Mouse (Mus musculus) small intestine, adult 2 months (tissue): Measurements from ENCODE around the gene Dnajc7. TPM values are rescaled to one million over a fixed set of nuclear protein-coding genes. Genes with fewer than 3 reads are reported as not detected.
A peak's percentile ranks its signal among the peaks of the same experiment; 100 is the strongest.

Source experiments
- H3K27ac ChIP-seq: fragments of 200-500 bp; 2 replicates; pipeline ENCODE4 v1.5.1; 2012; ENCODE audit warnings: low read depth, low read length, control low read depth, inconsistent platforms; ENCODE audit not compliant: insufficient read depth
- H3K27me3 ChIP-seq: fragments of 200-500 bp; 2 replicates; pipeline ENCODE4 v1.6.1; 2012; ENCODE audit warnings: mild to moderate bottlenecking, moderate library complexity, low read length, inconsistent platforms; ENCODE audit not compliant: control insufficient read depth, insufficient read depth
- H3K36me3 ChIP-seq: fragments of 200-500 bp; 2 replicates; pipeline ENCODE4 v1.6.1; 2012; ENCODE audit warnings: mild to moderate bottlenecking, low read length, control low read depth, inconsistent platforms; ENCODE audit not compliant: control insufficient read depth, insufficient read depth
- H3K4me1 ChIP-seq: fragments of 200-500 bp; 2 replicates; pipeline ENCODE4 v1.6.1; 2012; ENCODE audit warnings: low read length, inconsistent platforms, mixed read lengths; ENCODE audit not compliant: control insufficient read depth, insufficient read depth, insufficient read length
- H3K4me3 ChIP-seq: fragments of 200-500 bp; 2 replicates; pipeline ENCODE4 v1.5.1; 2012; ENCODE audit warnings: low read depth, mild to moderate bottlenecking, control low read depth, inconsistent platforms, low read length, moderate library complexity
- CTCF ChIP-seq: fragments of 200-500 bp; IDR thresholded peaks from 2 replicates; pipeline ENCODE4 v1.5.1; 2012; ENCODE audit warnings: low read depth, mild to moderate bottlenecking, control low read depth, inconsistent platforms, low read length, moderate library complexity, mixed read lengths; ENCODE audit not compliant: insufficient replicate concordance, insufficient read length; ENCODE audit errors: extremely low read depth
- POLR2A ChIP-seq: fragments of 200-500 bp; IDR thresholded peaks from 2 replicates; pipeline ENCODE4 v1.6.1; 2012; ENCODE audit warnings: low read depth, mild to moderate bottlenecking, control low read depth, inconsistent platforms, low read length, moderate library complexity
- WGBS: fragments of 180-500 bp; shearing (Covaris S2); methylation state at CpG from one replicate; pipeline ENCODE4 v1.1.7; 2018; 5-methylcytosine and 5-hydroxymethylcytosine counted together
- polyA plus RNA-seq: library from polyadenylated mRNA; depleted of rRNA; stranded (reverse); fragments of >200 nt; gene quantifications from 2 replicates; pipeline ENCODE4 v1.2.3, GENCODE M21; 2012

Dnajc7 gene
- polyA plus RNA-seq, 1 experiment: 24.8 TPM

- Histone ChIP-seq H3K27ac (no peak overlapping the region), H3K4me1 (peaks cover 7% of the 10 kb centered on the region; the same call in 1 of the 2 replicates), H3K4me3 (no peak overlapping the region), H3K36me3 (peaks cover 5% of the 10 kb centered on the region), H3K27me3 (no peaks in the 10 kb centered on the region)
- WGBS: 88% methylated on average over 5 of the region's 5 CpGs
- TF ChIP-seq CTCF: no peak
- TF ChIP-seq POLR2A: no peak
Measured at GRCm38 (mm10) chr11:100616332-100616731, 3.6 kb downstream of the Dnajc7 start.

DNA sequence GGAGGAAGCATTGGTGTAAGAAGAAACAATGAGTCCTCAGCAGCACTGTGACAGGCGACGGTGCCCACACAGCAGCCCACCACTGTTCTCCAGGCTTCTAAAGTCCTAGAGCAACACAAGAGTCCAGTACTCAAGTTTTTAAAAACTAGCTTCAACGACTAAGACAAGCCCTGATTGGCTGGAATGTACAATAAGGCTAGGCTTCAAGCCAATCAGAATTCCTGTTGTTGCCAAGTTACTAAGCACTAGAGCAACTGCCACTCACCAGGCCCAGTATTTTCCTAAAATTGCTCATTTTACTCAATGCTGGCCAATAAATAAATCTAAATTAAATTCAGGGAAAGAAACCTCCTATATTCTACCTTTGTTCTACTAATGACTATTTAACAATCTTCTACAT lies 6.7 kb downstream of the Dnajc7 start:
- H3K36me3 ChIP-seq: peaks cover 8% of the 10 kb centered on the region
- TF ChIP-seq CTCF (no peak), POLR2A (no peak)
- no peaks in the 10 kb centered on the region for H3K27me3 ChIP-seq
- H3K4me1 ChIP-seq: peaks cover 7% of the 10 kb centered on the region; the same call in 1 of the 2 replicates
- no peak overlapping the region for H3K27ac ChIP-seq
- no peak overlapping the region for H3K4me3 ChIP-seq
- 75% methylated on average over 3 of the region's 3 CpGs for WGBS

GRCm38 (mm10) chr11:100611627-100612026 lies 8.3 kb downstream of the Dnajc7 start:
- Histone ChIP-seq H3K36me3 (peaks cover 11% of the 10 kb centered on the region), H3K4me1 (peaks cover 5% of the 10 kb centered on the region; the same call in 1 of the 2 replicates), H3K27me3 (no peaks in the 10 kb centered on the region), H3K27ac (no peak overlapping the region), H3K4me3 (no peak overlapping the region)
- 79% methylated on average over 6 of the region's 6 CpGs for WGBS
- TF ChIP-seq CTCF: no peak
- no peak for TF ChIP-seq POLR2A

DNA sequence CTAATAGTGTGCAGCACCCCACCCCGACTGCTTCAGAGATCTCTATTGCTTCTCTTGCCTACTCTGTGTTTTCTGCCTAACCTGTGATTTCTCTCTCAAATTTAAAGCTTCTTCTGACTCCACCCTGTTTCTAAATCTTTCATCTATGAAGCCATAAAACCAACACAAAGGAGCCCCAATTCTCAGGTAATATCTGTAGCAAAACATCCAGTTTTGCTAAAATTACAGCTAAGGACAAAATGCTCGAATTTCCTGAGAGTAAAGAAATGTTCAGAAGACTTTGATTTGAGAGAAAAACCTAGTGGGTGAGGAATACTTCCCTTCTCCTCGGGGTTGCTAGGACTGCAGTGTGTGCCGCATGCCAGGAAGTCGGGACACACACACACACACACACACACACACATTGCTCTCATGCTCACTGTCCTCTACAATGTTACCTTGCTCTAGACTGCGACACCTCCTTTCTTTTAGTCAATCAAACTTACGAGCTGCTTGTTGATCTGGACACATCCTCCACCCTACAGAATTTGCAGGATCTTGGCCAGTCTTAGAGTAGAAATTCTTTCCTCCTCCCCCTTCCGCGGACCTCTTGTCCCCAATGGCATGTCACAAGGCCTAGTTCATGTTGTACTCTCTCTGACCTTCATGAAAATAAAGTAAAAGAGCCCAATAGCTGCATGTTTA lies 9.8 kb downstream of the Dnajc7 start:
- 60% methylated on average over 9 of the region's 9 CpGs for whole genome bisulfite sequencing
- Histone ChIP-seq H3K27ac (no peak overlapping the region), H3K27me3 (no peaks in the 10 kb centered on the region), H3K4me1 (peaks cover 2% of the 10 kb centered on the region; the same call in 1 of the 2 replicates), H3K4me3 (no peak overlapping the region), H3K36me3 (peaks cover 11% of the 10 kb centered on the region)
- TF ChIP-seq POLR2A (no peak), CTCF (no peak)

DNA sequence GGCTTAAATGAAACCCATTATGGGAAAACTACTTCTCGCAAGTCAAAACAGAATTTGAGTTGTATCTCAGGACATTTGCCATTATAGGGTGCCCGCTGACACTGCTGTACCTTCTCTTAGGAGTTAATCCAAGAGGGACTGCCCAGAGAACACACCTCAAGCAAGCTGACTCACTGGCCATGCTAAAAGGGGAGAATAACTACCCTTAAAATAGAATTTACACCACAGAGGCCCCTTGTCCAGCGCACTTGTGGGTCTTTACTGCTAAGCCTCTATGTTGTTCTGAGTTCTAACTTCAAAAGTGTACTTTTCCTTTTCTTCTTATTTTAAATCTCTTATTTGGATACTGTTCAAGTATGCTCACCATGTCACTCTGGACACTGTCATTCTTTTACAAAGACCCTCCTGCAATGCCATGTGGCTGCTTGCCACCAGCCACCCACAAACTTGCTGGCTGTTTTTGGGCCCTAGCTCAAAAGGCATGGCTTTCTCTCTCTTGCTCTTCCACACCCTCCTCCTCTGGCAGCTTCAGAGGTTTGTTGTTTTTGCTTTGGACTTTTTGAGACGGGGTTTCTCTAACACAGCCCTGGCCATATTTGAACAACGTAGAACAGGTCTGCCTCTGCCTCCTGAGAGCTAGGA lies 10.5 kb downstream of the Dnajc7 start:
- Histone ChIP-seq H3K36me3 (peaks cover 9% of the 10 kb centered on the region), H3K4me1 (peaks cover 2% of the 10 kb centered on the region; the same call in 1 of the 2 replicates), H3K4me3 (no peak overlapping the region), H3K27ac (no peak overlapping the region), H3K27me3 (no peaks in the 10 kb centered on the region)
- WGBS: 79% methylated on average over 5 of the region's 5 CpGs
- TF ChIP-seq CTCF: no peak
- TF ChIP-seq POLR2A: no peak

GRCm38 (mm10) chr11:100608796-100609195 lies 11.2 kb downstream of the Dnajc7 start:
- 47% methylated on average over 4 of the region's 4 CpGs for WGBS
- peaks cover 9% of the 10 kb centered on the region for H3K36me3 ChIP-seq
- H3K27me3 ChIP-seq: no peaks in the 10 kb centered on the region
- peak overlapping the region; percentile 49; the same call in 1 of the 2 replicates for H3K27ac ChIP-seq
- no peak overlapping the region for H3K4me3 ChIP-seq
- peaks cover 2% of the 10 kb centered on the region; the same call in 1 of the 2 replicates for H3K4me1 ChIP-seq
- TF ChIP-seq CTCF (no peak), POLR2A (no peak)

DNA sequence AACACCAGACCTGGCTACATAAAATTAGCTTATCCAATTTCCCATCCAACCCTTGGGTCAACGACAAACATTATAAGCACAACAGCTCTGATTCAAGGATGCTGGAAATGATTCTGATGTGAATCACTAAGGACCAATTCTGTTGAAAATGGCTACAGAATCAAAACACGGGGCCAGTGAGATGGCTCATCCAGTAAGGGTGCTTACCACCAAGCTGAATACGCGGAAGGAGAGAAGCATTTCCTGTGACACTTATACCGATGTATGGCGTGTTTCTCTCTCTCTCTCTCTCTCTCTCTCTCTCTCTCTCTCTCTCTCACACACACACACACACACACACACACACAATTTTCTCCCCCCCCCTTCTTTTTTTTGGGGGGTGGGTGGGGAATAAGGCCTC lies 12.8 kb downstream of the Dnajc7 start:
- Histone ChIP-seq H3K4me3 (no peak overlapping the region), H3K27me3 (no peaks in the 10 kb centered on the region), H3K27ac (no peak overlapping the region), H3K4me1 (no peaks in the 10 kb centered on the region; the same call in 1 of the 2 replicates), H3K36me3 (peaks cover 13% of the 10 kb centered on the region)
- WGBS: 88% methylated on average over 6 of the region's 6 CpGs
- no peak for TF ChIP-seq POLR2A
- no peak for TF ChIP-seq CTCF
